Mouse (Mus musculus): ENCODE measurements around the gene Rin2. TPM values are rescaled to one million over a fixed set of nuclear protein-coding genes. Genes with fewer than 3 reads are reported as not detected.
A peak's percentile ranks its signal among the peaks of the same experiment; 100 is the strongest.

The Rin2 gene
- 21.4 and 29.2 TPM in 2 replicates for polyA plus RNA-seq (2016; fragmentation: Nextera tagmentation; extraction: Ambion mirVana)

DNA sequence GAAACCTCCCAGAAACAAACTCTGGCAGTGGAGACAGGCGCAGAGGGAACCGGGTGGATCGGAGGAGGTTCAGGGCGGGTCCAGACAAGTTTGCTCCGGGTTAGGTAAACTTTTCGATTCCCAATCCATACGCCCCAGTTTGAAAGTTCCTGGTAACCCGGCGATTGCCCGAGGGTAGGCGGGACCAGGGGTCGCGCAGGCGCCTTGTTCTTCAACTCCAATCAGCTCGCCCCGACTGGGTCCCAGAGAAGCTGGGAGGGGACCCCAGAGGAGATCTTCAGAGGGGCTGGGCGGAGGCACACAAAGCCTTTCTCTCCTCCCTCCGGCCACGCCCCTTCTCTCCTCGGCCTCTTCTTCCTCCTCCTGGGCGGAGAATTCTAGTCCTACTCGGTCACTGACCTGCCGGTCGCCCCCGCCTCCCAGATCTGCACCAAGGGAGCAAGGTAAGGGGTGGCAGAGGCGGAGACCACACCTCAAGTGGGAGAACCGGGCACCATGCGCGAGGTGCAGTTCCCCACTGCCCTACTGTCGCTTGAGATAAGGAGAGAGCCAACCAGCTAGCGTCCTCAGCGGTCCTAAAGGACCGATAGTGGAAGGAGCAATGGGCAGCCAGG lies at the start of gene Rin2:
Rin2 (plus strand) TSS at position 74 of the 614 bp plus-strand sequence.
- no peaks in the 10 kb centered on the region for H3K27me3 ChIP-seq
- H3K4me1 ChIP-seq = peaks cover 23% of the 10 kb centered on the region
- peak within 1 kb of the TSS; percentile 90 for H3K4me2 ChIP-seq (replicated peaks)
- no peaks in the 10 kb centered on the region for H3K36me3 ChIP-seq
- peak within 1 kb of the TSS; percentile 64 for H3K4me3 ChIP-seq
- peak; percentile 87 for ATAC-seq (ENCODE audit: low FRiP score)
- peak within 1 kb of the TSS; percentile 60 for H3K27ac ChIP-seq
- no peaks in the 10 kb centered on the region for H3K9me3 ChIP-seq (replicated peaks)
- 0% methylated on average over 33 of the region's 33 CpGs for WGBS
- H3K9ac ChIP-seq = peak within 1 kb of the TSS; percentile 73

DNA sequence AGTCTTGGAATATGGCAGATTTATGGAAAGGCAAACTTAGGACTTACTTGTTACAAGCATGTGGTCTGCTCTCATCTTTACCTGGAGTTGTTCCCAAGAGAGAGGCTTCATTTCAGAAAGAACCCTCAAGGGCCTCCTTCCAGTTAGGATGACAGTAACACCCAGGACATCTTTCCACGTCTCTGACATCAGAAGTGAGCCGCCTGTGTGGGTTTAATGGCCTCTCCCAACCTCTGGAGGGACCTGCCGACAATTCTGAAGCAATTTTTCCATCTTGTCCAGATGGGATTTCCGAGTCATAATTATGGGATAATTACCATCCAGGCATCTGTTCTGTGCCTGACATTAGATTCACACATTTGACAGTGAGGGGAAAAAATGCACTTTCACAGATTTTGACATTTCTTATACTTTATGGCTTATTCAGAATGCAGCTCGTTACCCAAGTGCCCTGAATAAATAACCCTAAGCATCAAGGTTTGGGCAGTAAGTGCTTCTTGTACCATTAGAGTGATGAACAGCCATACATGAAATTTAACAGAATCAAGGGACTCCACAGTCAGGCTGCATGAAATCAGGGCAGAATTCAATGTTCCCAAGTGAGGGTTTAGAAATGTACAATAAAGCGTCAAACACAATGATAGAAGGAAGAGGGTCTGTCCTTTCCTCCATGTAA lies 43.8 kb upstream of the Rin2 start:
- Histone ChIP-seq H3K4me3 (no peak overlapping the region), H3K9ac (no peak overlapping the region), H3K4me1 (0 out of 2 replicates have a peak, but pooled peaks cover 3% of the 10 kb centered on the region), H3K4me2 (replicated peaks) (no peak overlapping the region), H3K36me3 (no peaks in the 10 kb centered on the region), H3K9me3 (replicated peaks) (no peaks in the 10 kb centered on the region), H3K27me3 (no peaks in the 10 kb centered on the region), H3K27ac (no peak overlapping the region)
- ATAC-seq (ENCODE audit: low FRiP score) = no peak
- WGBS = 82% methylated on average over 6 of the region's 6 CpGs

DNA sequence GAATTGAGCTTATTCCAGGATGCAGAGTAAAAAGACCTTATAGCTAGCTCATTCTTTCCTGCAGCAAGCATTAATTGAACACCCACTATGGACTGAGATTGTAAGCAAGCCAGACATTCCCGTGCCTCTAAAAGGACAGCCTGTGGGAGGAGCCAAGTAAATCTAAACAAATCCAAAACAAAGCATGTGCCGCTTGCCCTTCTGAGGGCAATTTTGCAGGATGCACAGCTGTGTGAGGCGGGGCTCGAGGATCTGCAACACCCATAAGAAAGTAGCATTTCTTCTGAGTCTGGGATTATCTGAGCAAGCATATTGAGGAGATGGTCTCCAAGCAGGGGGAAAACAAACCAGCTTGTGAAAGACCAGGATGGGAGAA lies 43.2 kb upstream of the Rin2 start:
- ATAC-seq (ENCODE audit: low FRiP score) = peak; percentile 58; the same call in 1 of the 2 replicates
- Histone ChIP-seq H3K9ac (no peak overlapping the region), H3K36me3 (no peaks in the 10 kb centered on the region), H3K4me1 (0 out of 2 replicates have a peak, but pooled peaks cover 3% of the 10 kb centered on the region), H3K4me3 (no peak overlapping the region), H3K9me3 (replicated peaks) (no peaks in the 10 kb centered on the region), H3K27ac (no peak overlapping the region), H3K27me3 (no peaks in the 10 kb centered on the region), H3K4me2 (replicated peaks) (no peak overlapping the region)
- 48% methylated on average over 4 of the region's 4 CpGs for WGBS

DNA sequence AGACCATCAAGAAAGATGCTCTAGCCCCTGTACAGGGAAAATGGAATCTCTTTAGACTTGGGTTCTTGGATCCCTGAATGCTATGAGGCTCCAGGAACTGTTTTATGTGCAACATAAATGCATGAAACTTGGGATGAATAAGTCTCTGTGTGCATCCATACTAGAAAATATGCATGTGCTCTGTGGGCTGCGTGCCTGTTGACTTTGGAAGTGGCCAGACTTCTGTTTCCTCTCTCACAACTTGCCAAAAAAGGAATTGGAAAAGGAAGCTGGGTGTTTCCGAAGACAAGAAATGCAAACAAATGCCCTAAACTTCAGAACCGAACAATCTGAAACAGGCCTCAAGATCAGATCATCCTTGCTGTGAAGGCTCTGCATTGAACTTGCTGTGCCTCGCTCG lies 41.2 kb upstream of the Rin2 start:
- H3K9ac ChIP-seq = no peak overlapping the region
- H3K27ac ChIP-seq = no peak overlapping the region
- H3K4me3 ChIP-seq = no peak overlapping the region
- H3K9me3 ChIP-seq (replicated peaks) = no peaks in the 10 kb centered on the region
- WGBS = 78% methylated on average over 5 of the region's 5 CpGs
- no peaks in the 10 kb centered on the region for H3K36me3 ChIP-seq
- 0 out of 2 replicates have a peak, but pooled peaks cover 3% of the 10 kb centered on the region for H3K4me1 ChIP-seq
- no peaks in the 10 kb centered on the region for H3K27me3 ChIP-seq
- no peak overlapping the region for H3K4me2 ChIP-seq (replicated peaks)
- ATAC-seq (ENCODE audit: low FRiP score) = no peak

DNA sequence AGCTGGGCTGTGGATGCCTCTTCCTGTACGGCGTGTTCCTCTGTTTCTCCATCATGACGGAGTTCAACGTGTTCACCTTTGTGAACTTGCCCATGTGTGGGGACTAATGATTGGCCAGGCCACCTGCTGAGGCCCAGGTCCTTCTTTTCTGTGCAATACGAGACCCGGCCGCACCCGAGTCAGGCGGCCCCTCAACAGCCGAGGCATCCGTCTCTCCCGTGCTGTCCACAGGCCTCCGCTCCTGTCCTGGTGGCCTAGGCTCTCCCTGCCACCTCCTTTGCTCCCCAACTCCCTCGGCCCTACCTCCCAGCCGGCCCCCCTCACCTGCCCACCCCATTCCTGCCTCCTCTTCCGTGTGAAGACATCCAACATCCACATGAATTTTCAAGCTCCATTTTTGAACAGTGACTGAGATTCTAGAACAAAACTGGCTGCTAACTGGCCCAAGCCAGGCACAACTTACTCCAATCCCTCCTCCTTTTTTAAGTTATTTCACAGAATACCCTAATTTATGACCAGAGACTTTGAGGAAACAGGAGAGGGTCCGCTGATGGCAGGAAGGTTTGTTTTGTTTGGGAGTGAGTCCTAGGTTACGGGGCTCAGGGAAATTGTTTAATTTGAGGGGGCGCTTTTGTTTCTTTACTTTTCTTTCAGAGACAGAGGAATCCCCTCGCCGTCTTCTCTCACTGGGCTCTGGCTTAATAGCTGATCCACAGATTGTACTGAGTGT lies 34.6 kb upstream of the Rin2 start:
- 76% methylated on average over 21 of the region's 21 CpGs for WGBS
- no peak for ATAC-seq (ENCODE audit: low FRiP score)
- H3K4me1 ChIP-seq = 0 out of 2 replicates have a peak, but pooled peaks cover 2% of the 10 kb centered on the region

DNA sequence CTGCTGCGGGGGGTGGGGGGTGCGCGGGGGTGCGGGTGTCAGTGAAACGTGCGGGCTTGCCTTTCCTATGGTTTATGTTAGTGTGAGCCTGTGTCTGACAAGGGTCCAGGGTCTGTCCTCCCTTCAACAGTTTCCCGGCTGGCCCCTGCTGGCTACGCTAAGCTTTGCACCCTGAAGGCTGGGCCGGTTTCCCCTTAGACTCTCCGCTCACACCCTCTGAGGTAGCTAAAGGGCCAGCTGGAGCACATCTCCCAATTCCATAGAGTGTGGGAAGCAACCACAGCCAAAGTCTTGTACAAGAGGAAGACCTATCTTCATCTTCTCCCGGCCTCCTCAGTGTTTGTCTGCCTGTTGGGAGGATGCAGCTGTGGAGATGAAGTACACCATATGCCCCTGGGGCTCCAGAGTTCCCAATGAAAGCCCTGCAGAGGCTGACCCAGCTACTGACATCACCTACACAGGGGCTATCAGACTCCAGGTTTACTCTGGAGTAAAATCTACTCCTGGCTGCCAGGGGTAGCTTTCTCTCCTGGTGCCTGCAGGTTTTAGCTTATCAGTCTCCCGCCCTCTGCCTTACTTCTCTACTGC lies 19.5 kb upstream of the Rin2 start:
- no peaks in the 10 kb centered on the region for H3K9me3 ChIP-seq (replicated peaks)
- no peak overlapping the region for H3K9ac ChIP-seq
- ATAC-seq (ENCODE audit: low FRiP score) = no peak
- H3K27ac ChIP-seq = no peak overlapping the region
- H3K4me1 ChIP-seq = no peaks in the 10 kb centered on the region
- H3K4me3 ChIP-seq = no peak overlapping the region
- H3K4me2 ChIP-seq (replicated peaks) = no peak overlapping the region
- H3K36me3 ChIP-seq = no peaks in the 10 kb centered on the region
- no peaks in the 10 kb centered on the region for H3K27me3 ChIP-seq
- 37% methylated on average over 12 of the region's 12 CpGs for WGBS

More for the DNA sequence above, 34.6 kb upstream of the Rin2 start:
- no peak overlapping the region for H3K27ac ChIP-seq
- no peak overlapping the region for H3K4me2 ChIP-seq (replicated peaks)
- H3K4me3 ChIP-seq = no peak overlapping the region
- H3K9ac ChIP-seq = no peak overlapping the region
- H3K9me3 ChIP-seq (replicated peaks) = no peaks in the 10 kb centered on the region
- H3K27me3 ChIP-seq = no peaks in the 10 kb centered on the region
- no peaks in the 10 kb centered on the region for H3K36me3 ChIP-seq

DNA sequence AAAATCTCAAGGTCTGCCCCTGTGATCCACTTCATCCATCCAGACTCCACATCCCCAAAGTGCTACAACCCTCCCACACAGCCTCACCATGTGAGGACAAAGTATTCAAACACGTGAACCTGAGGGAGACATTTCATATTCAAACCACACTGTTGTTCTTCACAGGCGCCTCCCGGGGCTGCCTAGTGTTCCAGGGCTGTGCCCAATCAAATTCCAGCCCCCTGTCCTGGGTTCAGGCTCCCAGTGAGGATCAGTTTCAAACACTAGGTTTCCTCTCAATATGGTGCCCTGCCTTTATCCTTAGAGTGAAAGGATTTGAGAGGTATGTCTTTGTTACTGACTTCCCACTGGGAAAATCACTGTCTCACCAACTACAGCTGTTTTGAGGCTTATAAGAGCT lies 18.9 kb upstream of the Rin2 start:
- H3K36me3 ChIP-seq = no peaks in the 10 kb centered on the region

DNA sequence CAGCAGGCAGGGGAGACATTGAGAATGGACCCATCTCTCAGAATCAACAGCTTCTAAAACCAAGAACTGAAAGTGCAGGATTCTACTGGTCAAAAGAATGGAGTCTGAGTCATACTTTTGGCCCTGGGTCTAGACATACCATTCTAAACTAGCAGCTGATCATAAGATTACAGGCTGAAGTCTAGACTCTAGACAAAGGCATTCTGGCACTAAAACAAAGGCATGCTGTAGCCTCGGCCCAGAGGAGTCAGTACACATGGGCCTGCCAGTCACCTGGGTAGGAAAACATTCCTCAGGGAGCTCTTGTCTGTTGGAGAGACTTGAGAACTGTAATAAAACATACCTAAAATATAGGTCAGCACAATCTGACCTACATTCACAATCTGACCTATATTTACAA lies 18.3 kb upstream of the Rin2 start:
- no peak for ATAC-seq (ENCODE audit: low FRiP score)
- no peak overlapping the region for H3K4me2 ChIP-seq (replicated peaks)

More for the DNA sequence above, 18.9 kb upstream of the Rin2 start:
- WGBS = 47% methylated on average over 3 of the region's 3 CpGs
- Histone ChIP-seq H3K27ac (no peak overlapping the region), H3K4me3 (no peak overlapping the region), H3K4me1 (no peaks in the 10 kb centered on the region), H3K27me3 (no peaks in the 10 kb centered on the region), H3K9me3 (replicated peaks) (no peaks in the 10 kb centered on the region), H3K4me2 (replicated peaks) (no peak overlapping the region), H3K9ac (no peak overlapping the region)
- ATAC-seq (ENCODE audit: low FRiP score) = no peak

DNA sequence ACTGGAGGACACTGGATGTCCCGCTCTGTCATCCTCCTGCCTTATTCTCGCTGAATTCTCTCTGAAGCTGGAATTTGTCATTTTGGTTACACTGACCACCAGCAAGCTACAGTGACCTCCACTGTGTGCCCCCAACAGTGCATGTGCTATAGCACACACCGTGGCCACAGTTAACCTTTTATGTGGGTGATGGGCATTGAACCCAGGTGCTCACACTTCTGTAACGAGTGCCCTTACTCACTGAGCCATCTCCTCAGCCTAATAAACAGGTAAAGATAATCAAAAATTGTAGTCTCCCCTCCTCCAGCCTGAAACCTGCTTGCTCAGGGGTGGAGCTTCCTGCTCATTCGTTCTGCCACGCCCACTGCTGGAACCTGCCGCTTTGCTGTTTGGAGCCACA lies 13.8 kb upstream of the Rin2 start:
- ATAC-seq (ENCODE audit: low FRiP score) = no peak
- H3K27me3 ChIP-seq = no peaks in the 10 kb centered on the region
- 75% methylated on average over 7 of the region's 7 CpGs for WGBS

More for the DNA sequence above, 18.3 kb upstream of the Rin2 start:
- Histone ChIP-seq H3K27me3 (no peaks in the 10 kb centered on the region), H3K4me3 (no peak overlapping the region), H3K4me1 (no peaks in the 10 kb centered on the region), H3K27ac (no peak overlapping the region), H3K36me3 (no peaks in the 10 kb centered on the region), H3K9ac (no peak overlapping the region), H3K9me3 (replicated peaks) (no peaks in the 10 kb centered on the region)
- WGBS = 58% methylated on average over 1 of the region's 1 CpGs

DNA sequence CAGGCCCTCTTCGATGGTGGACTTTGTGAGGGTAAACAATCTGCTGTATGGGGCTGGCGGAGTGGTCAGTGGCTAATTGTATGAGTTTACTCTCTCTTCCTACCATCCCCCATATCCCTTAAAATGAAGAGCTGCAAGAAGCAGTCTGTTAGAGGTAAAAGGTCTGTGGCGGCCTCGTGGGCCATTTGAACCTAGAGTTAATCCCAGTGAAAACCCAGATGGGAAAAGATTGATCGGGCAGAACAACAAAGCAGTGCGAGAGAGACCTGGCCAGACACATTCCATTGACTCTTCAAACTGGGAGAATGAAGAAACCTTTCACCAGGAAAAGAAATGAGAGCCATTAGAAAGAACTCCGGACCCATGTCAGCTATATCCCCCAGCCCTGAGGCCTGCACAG lies 11.1 kb upstream of the Rin2 start:
- Histone ChIP-seq H3K9ac (no peak overlapping the region), H3K27me3 (no peaks in the 10 kb centered on the region), H3K4me3 (no peak overlapping the region), H3K9me3 (replicated peaks) (no peaks in the 10 kb centered on the region), H3K27ac (no peak overlapping the region), H3K4me2 (replicated peaks) (no peak overlapping the region), H3K36me3 (no peaks in the 10 kb centered on the region), H3K4me1 (no peaks in the 10 kb centered on the region)
- WGBS = 78% methylated on average over 7 of the region's 7 CpGs
- no peak for ATAC-seq (ENCODE audit: low FRiP score)

More for the DNA sequence above, 13.8 kb upstream of the Rin2 start:
- Histone ChIP-seq H3K4me3 (no peak overlapping the region), H3K9ac (no peak overlapping the region), H3K4me1 (no peaks in the 10 kb centered on the region), H3K9me3 (replicated peaks) (no peaks in the 10 kb centered on the region), H3K27ac (no peak overlapping the region), H3K36me3 (no peaks in the 10 kb centered on the region), H3K4me2 (replicated peaks) (no peak overlapping the region)

DNA sequence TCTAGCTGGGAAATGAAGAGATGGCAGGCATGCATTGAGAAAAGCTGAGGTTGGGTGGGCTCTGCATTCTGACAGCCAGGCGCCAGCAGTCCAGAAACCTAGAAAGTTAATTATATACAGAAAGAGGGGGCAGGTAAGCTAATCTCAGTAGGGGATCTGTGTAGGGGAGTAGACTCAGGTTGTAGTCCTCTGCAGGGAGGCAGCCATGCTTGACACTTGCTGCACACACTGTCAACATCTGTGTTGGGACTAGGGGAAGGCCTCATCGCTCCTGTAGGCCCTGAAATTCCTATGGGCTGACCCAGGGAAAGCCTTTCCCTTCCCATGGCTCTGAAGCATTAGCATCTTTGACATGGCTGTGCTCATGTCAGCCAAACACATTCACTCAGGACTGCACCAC lies 10.7 kb upstream of the Rin2 start:
- Histone ChIP-seq H3K9me3 (replicated peaks) (no peaks in the 10 kb centered on the region), H3K36me3 (no peaks in the 10 kb centered on the region), H3K4me2 (replicated peaks) (no peak overlapping the region), H3K4me3 (no peak overlapping the region), H3K9ac (no peak overlapping the region), H3K27ac (no peak overlapping the region), H3K4me1 (no peaks in the 10 kb centered on the region), H3K27me3 (no peaks in the 10 kb centered on the region)
- no peak for ATAC-seq (ENCODE audit: low FRiP score)
- 85% methylated on average over 2 of the region's 2 CpGs for WGBS

DNA sequence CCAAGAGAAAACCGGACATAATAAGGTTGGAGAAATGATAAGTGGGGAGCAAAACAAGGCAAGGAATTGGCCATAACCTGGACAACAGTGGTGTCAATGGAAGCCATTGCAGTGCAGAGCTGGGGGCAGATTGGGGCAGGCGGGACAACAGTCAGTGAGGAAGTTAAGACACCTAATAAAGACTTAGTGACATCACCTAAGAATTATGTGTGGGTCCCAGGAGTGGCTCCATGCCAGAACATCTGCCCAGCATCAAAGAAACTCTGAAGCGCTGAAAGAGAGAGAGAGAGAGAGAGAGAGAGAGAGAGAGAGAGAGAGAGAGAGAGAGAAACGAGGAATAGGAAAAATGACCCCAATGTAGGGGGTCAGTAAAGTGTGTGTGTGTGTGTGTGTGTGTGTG lies 6.9 kb upstream of the Rin2 start:
- no peaks in the 10 kb centered on the region for H3K36me3 ChIP-seq
- WGBS = 76% methylated on average over 4 of the region's 4 CpGs
- no peak overlapping the region for H3K4me2 ChIP-seq (replicated peaks)
- H3K4me1 ChIP-seq = no peaks in the 10 kb centered on the region
- no peaks in the 10 kb centered on the region for H3K9me3 ChIP-seq (replicated peaks)
- no peak overlapping the region for H3K27ac ChIP-seq
- no peak for ATAC-seq (ENCODE audit: low FRiP score)
- H3K4me3 ChIP-seq = no peak overlapping the region
- no peaks in the 10 kb centered on the region for H3K27me3 ChIP-seq
- no peak overlapping the region for H3K9ac ChIP-seq

Data from hindbrain, embryonic 12.5 days (tissue).